Mouse (Mus musculus): Measurements from ENCODE around the gene Col25a1.

Col25a1 gene

GRCm38 (mm10) chr3:130565586-130565985 is 434.3 kb downstream of the Col25a1 start:
- no peak for DNase-seq (ENCODE audit: low read depth, low spot score)

- DNase-seq (ENCODE audit: low read depth, low spot score): no peak
These were observed 437.2 kb downstream of the Col25a1 start for GRCm38 (mm10) chr3:130568331-130569095.

- DNase-seq (ENCODE audit: low read depth, low spot score): peak; percentile 44
These were observed 441.9 kb downstream of the Col25a1 start for GRCm38 (mm10) chr3:130573243-130573642.

DNA sequence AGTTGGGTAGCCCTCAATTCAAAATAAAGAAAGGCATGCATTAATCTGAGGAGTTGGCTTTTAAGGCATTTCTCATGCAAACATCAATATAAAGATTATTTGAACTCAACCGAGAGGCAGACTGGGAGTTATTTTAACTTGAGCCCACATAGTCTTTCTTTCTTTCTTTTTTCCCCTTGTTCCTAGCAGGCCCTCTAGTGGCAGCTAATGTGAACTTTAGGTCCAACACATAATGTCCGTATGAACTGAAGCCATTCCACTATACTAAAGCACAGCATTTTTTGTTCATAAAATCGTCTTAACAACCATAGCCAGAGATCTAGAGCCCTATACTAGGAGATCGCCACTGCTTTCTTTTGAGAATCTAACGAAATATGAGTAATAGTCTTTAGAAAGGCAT is 443.4 kb downstream of the Col25a1 start:
- DNase-seq (ENCODE audit: low read depth, low spot score): peak; percentile 50

DNA sequence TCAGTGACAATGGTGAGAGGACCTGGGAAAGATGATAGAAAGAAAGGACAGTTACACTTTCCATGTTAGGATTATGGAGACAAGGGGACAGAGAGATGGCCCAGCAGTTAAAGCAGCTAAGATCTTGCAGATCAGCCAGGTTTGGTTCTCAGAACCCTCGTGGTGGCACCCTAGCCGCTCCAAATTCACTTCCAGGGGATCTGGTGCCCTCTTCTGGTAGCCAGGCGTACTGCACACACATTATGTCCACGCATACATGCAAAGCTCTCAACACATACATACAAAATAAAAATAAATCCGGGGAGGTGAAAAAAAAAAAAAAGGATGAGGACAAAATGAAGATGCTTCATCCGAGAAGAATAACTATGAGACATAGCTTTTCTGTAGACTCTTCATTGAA is 445.4 kb downstream of the Col25a1 start:
- peak; percentile 70 for DNase-seq (ENCODE audit: low read depth, low spot score)

DNA sequence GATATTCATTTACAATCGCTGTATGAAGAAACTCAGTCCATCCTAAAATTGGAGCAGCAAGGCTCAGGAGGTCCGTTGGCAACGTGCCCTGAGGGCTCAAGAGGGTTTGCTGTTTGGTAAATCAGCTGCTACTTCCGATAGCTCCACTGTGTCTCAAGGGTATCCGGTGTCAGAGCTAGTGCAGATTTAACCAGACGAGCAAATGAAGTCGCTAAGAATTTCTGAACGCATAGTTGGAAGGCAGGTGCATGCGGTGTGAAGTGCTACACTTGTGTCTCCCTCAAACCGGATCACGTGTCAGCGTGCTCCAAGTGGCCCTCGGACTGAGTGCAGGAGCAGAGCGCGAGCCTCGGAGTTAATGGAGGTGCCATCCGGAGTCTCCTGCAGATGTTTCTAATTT is 448.2 kb downstream of the Col25a1 start:
- peak; percentile 11 for DNase-seq (ENCODE audit: low read depth, low spot score)

GRCm38 (mm10) chr3:130581577-130581976 is 450.3 kb downstream of the Col25a1 start:
- no peak for DNase-seq (ENCODE audit: low read depth, low spot score)

DNA sequence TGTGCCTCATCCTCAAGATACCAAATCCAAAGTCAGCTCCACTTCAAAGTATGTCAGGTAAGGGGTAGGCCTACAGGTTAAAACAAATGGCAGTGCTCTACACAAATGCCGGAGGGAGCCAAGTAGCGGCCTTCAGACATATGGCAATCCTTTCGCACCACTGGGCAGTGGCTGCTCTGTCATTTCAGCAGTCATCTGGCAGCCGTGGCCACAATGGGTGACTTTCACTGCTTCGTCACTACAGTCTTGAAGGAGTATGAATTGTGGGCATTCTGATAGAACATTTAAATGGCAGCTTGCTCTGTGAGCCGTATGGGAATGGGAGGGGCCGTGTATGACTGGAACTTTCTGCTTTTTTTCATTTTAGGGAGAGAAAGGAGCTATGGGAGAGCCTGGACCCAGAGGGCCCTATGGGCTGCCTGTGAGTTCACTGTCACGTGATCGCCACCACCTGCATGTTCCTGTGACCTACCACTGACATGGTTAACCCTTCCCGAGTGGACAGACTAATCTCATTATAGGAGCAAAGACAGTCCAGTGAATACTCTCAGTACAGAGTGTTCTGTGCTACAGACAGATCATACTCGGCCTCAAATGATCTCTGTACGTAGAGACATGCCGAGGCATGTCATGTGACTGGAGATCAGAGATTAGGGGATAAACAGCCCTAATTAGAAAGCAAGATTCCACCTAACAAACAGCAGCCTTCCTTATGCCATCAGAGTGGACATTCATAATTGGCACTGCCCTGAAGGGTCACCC is 451.8 kb downstream of the Col25a1 start:
- DNase-seq (ENCODE audit: low read depth, low spot score): no peak

DNA sequence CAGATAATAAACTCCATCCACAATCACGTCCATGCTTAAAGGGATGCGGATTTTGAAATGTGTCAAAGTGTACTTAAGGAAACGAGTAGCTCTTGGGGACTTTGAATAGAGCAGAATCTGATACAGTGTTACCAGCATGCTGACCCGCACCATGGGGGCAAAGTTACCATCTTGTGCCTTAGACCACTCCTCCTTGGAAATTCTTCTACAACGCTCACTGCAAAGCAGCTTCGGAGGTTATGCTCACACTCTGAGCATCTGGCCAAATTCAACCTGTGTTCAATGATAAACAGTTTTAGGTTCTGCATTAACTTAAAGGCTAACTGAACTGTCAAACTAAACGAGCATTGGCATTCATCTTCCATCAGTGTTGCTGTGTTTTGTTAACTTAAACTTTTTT is 452.7 kb downstream of the Col25a1 start:
- no peak for DNase-seq (ENCODE audit: low read depth, low spot score)

- DNase-seq (ENCODE audit: low read depth, low spot score): no peak
These were observed 463.7 kb downstream of the Col25a1 start for GRCm38 (mm10) chr3:130595050-130595449.

DNA sequence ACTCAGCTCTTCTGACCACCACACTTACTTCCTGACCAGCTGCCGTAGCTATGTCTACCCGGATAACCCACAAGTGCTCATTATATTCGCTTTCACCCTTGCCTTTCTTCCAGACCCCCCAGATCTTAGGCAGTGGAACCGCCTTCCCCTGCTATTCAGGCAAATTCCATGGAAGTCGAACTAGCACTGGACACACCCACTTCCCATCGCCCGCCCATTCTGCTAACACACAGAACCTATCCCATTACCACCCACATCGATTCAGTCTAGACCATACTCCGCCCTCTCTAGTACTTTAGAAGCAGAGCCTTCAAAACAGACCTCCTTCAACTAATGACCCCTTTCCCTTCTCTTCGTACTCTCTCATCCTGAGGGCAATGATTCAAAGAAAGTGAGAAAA is 470.2 kb downstream of the Col25a1 start:
- DNase-seq (ENCODE audit: low read depth, low spot score): peak; percentile 51

- peak; percentile 29 for DNase-seq (ENCODE audit: low read depth, low spot score)
These were observed 476.6 kb downstream of the Col25a1 start for GRCm38 (mm10) chr3:130607924-130608323.

DNA sequence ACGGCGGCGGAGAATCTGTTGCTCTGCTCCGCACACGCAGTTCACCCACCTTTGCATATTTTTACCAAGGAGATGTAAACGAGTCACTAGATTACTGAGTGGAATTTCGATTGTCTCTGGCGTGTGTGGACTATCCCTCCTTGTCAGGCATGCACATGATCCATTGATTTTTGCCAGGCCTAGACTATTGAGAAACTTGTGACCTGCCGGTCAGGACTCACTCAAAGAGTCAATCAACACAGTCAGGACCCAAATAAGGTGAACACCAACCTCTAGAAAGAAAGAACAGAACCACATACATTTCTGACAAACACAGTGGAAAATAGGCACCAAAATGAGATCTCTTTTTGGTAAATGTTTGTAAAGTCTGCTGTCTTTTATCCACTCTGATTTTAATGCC is 483.1 kb downstream of the Col25a1 start:
- DNase-seq (ENCODE audit: low read depth, low spot score): no peak

GRCm38 (mm10) chr3:130615625-130616024 is 484.3 kb downstream of the Col25a1 start:
- no peak for DNase-seq (ENCODE audit: low read depth, low spot score)

GRCm38 (mm10) chr3:130617439-130617898 is 486.2 kb downstream of the Col25a1 start, which contains the start of gene Etnppl:
Gene Etnppl, plus strand, starts transcription at chr3:130617448.
- DNase-seq (ENCODE audit: low read depth, low spot score): peak; percentile 19

GRCm38 (mm10) chr3:130620517-130621146 is 489.3 kb downstream of the Col25a1 start:
- DNase-seq (ENCODE audit: low read depth, low spot score): no peak

DNA sequence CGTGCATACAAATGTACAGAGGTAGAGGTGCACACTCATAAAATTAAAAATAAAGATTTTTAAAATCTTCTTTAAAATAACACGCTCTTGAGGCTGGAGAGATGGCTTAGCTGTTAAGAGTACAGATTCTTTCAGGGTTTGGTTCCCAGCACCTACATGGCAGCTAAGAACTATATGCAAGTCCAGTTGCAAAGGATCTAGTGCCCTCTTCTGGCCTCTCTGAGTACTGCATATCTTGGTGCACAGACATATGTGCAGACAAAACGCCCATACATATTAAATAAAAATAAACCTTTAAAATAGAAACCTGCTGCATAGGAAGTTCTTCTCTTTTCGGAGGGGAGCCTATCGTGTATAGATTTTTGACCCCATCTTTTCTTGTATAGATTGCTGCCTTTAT is 497.1 kb downstream of the Col25a1 start:
- peak; percentile 43 for DNase-seq (ENCODE audit: low read depth, low spot score)

- no peak for DNase-seq (ENCODE audit: low read depth, low spot score)
These were observed 502.6 kb downstream of the Col25a1 start for GRCm38 (mm10) chr3:130633859-130634258.

DNA sequence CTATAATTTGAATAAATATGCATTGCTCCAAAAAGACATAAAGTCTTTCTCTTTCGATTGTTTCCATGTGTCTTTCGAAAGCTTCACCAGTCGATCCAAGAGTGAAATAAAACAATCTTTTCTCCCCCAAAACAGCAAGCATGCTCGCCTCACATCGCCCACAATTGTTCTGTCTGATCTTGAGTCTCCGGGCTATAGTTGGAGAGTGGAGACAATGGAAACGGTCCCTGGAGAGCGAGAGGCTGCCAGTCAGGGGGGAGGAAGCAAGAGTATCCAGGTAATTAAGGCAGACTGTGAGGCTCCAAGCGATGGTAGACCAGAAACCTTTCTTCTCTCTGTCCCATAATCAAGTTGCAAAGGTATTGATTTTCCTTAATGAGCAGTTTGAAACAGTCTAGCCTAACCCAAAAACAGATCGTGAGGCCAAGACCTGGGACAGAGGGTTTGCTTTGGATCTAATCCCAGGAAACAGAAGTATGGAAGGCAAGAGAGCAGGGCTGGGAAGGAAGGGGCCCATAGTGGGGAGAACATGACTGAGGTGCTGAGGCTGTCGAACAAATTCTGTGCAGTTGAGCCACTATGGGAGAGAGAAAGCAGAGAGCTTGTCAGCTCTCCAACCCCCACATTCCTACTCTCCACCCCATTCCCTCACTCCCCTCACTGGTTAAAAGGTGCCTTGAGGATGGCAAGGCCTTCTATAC is 515.0 kb downstream of the Col25a1 start:
- no peak for DNase-seq (ENCODE audit: low read depth, low spot score)
